Mouse (Mus musculus) fibroblast of lung, adult 2 months (primary cell): ENCODE results near the gene Usp2.

Experiments
- DNase-seq: peaks from one replicate; pipeline ENCODE4 v3.0.0-alpha.2; 2011; ENCODE audit warnings: low read depth

The Usp2 gene

GRCm38 (mm10) chr9:44066785-44067225 is at the start of gene Usp2:
Usp2 (plus strand) TSS chr9:44067021.
- DNase-seq: peak; percentile 95

- DNase-seq: no peak
These were observed 49.0 kb upstream of the Usp2 start for GRCm38 (mm10) chr9:44017846-44018245.

- no peak for DNase-seq
These were observed 46.8 kb upstream of the Usp2 start for GRCm38 (mm10) chr9:44020001-44020400.

GRCm38 (mm10) chr9:44022100-44022847 is 44.5 kb upstream of the Usp2 start:
- no peak for DNase-seq

- no peak for DNase-seq
These were observed 42.7 kb upstream of the Usp2 start for GRCm38 (mm10) chr9:44024096-44024495.

GRCm38 (mm10) chr9:44029580-44030236 is 37.1 kb upstream of the Usp2 start:
- DNase-seq: no peak

GRCm38 (mm10) chr9:44030646-44031045 is 36.2 kb upstream of the Usp2 start:
- DNase-seq: no peak

- DNase-seq: no peak
These were observed 35.7 kb upstream of the Usp2 start for GRCm38 (mm10) chr9:44031079-44031478.

GRCm38 (mm10) chr9:44031946-44032345 is 34.9 kb upstream of the Usp2 start:
- DNase-seq: no peak

- no peak for DNase-seq
These were observed 33.5 kb upstream of the Usp2 start for GRCm38 (mm10) chr9:44033317-44033716.

- no peak for DNase-seq
These were observed 32.7 kb upstream of the Usp2 start for GRCm38 (mm10) chr9:44033957-44034727.

- no peak for DNase-seq
These were observed 29.7 kb upstream of the Usp2 start for GRCm38 (mm10) chr9:44037106-44037505.

- no peak for DNase-seq
These were observed 25.1 kb upstream of the Usp2 start for GRCm38 (mm10) chr9:44041511-44042395.

GRCm38 (mm10) chr9:44042396-44042680 is 24.5 kb upstream of the Usp2 start:
- DNase-seq: no peak

- no peak for DNase-seq
These were observed 23.7 kb upstream of the Usp2 start, which contains the start of gene Thy1 for GRCm38 (mm10) chr9:44042836-44043707. Thy1 (plus strand) TSS chr9:44043384.

GRCm38 (mm10) chr9:44043708-44044425 is 23.0 kb upstream of the Usp2 start:
- no peak for DNase-seq

- DNase-seq: no peak
These were observed 22.2 kb upstream of the Usp2 start for GRCm38 (mm10) chr9:44044426-44045157.

GRCm38 (mm10) chr9:44045158-44045883 is 21.5 kb upstream of the Usp2 start:
- no peak for DNase-seq

GRCm38 (mm10) chr9:44045884-44046272 is 20.9 kb upstream of the Usp2 start:
- DNase-seq: no peak
